Mouse (Mus musculus) retina, postnatal 7 days (tissue): Measurements from ENCODE around the gene Esrrg.
A peak's percentile ranks its signal among the peaks of the same experiment; 100 is the strongest.

Experiments
- DNase-seq: peaks from one replicate; pipeline ENCODE4 v3.0.0-alpha.2; 2012; ENCODE audit warnings: low read depth, low spot score

The Esrrg gene

DNA sequence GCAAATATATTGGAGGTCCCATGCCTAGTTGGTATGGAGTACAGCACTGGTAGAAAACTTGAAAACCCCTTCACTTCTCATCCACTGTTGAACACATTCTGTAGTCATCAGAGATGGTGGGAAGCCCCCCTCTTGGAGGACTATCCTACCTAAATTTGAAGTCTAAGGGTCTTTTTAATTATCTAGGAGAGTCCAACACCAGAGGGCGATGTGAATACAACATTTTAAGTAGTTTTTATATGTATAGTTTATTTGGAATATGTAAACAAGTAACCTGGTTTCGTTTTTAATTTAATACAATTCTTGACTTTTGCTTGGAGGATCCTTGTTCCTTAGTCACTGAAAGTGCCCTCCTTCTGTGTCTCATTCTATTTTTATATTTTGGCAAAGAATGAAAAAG, 372.4 kb downstream of the Esrrg start:
- DNase-seq, result no peak

DNA sequence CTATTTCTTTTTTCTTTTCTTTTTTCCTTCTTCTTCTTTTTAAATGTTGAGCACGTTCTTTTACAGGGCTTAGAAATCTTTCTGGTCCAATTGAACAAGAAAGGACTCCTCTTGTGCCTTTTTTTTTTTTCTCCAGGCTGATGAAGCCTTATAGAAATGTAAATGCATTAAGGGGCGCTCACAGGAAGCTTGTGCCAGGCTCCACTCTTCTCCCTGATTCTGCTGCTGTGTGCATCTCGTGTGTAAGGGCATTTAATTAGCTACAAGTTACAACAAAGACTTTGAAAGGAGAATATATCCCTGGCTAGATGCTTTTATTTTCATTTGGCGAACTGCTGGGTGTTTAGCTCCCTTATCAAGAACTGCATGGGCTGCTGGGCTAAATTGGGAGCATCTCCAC, 374.6 kb downstream of the Esrrg start:
- DNase-seq, result no peak

DNA sequence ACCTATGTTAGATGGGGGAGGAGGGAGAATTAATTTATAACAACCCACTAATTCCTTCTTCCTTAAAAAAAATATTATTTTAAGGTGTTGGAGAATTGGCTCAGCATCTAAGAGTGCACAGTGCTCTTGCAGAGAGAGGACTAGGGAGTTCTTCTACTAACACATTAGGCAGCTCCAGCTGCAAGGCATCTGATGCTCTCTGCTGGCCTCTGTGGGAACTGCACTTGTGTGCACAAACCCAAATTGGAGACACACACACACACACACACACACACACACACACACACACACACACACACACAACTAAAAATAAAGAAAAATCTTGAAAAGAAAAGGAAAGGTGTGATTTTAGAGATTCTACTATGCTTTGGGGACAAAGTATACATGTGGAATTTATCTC, 381.6 kb downstream of the Esrrg start:
- DNase-seq, result no peak

DNA sequence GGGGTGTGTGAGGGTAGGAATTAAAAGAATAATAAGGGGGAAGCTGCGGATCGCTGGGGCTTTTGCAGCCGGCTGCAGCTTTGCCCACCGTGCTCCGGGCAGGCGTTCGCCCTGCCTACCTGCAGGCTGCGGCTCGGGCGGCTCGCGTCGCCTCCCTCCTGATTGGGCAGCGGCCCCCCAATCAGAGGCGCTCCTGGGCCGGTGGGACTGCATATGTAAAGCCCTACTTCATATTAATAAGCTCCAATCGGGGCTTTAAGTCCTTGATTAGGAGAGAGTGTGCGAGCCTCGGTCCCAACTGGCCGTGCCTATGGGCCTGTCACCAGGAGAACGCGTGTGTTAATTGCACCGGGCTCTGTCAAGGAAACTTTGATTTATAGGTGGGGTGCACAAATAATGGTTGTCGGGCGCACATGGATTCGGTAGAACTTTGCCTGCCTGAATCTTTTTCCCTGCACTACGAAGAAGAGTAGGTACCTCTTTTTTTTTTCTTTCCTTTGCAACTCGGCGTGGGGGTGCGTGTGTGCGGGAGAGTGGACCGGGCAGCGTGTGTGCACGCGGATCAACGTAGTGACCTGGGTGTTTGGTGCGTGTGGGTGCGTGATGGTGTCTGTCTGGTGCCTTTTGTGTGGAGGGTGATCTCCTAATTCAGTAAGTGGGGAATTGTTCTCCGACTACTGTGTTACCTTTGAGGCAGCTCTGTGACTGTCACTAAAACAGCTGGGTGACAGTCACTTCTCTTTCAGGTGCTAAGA, 389.2 kb downstream of the Esrrg start:
- DNase-seq, result peak; percentile 74

DNA sequence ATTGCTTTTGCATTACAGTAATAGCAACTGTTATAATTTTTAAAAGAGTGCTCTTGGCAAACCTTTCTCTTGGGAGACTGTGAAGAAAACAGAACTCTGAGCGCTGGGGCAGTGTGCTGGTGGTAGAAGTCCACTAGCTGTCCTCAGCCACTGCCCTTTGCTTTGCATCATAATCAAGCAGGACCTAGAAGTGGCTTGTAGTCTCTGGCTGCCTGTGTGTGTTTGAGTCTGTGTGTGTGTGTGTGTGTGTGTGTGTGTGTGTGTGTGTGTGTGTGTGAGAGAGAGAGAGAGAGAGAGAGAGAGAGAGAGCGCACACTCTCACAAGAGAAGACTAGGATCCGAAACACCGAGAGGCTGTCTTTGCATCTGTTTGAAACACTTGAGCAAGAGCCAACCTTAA, 390.5 kb downstream of the Esrrg start:
- no peak for DNase-seq

DNA sequence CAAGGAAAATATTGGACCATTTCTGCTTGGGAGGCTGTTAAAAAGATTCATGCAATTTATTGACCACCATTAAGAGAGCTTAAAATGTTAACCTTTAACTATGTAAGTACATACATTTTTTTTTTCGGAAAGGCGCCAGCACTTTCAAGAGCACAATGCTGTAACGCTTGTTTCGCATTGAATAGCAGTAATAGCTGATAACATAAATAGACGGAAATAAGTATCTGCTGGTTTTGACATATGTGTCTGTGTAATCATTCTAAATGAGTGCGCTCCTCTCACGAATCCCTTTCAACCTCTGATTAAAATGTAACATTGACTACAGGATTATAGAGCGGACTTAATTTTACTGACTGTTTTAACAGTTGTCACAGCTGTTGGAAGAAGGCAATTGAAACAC, 391.6 kb downstream of the Esrrg start:
- no peak for DNase-seq

DNA sequence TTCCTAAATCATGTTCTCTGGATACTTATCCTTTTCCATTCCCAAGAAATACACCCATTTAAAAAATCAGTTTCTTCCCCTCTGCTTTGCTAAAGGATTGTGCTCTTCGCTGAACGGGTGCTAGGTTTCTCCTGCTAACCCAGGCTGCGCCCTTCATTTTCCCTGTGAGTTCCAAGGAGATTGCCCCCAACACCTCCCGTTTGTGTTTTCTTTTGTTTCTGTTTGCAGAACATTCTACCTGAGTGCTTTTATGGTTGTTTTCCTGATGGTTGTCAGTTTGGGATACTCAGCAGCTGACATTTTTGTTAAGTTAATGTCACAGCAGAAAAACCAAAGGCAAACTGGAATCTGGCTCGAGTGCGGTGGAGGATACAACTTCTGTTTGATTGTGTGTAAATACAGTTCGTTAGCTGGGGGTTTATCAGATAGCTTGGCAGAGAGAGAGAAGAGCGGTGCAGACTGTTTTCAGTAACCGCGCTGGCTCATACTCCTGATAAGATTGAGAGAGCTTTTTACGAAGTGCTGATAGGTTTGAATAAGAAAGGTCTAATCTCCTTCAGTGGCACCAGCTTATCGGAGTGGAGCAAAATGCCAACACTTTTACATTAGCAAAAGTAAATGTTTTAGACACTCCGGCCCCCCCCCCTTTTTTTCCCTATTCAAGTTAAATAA, 398.4 kb downstream of the Esrrg start:
- DNase-seq, result no peak

DNA sequence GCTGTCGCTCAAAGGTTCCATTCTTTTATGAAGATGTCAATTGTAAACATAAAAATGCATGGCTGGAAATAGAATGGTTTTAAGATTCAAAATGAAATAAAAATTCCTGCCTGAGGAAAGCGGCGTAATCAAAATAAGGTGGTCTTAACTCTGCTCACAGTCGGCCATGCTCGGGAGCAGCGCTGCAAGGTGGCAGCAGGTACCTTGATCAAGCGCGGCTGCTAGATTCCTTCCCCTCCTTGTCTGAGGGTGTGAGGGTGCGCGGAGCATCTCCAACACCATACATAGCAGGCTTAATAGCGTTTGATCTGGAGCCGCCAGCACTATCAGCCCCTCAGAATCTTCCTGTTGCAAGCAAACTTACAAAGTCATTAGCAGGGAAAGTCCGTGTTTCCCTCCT, 399.9 kb downstream of the Esrrg start:
- DNase-seq, result no peak

DNA sequence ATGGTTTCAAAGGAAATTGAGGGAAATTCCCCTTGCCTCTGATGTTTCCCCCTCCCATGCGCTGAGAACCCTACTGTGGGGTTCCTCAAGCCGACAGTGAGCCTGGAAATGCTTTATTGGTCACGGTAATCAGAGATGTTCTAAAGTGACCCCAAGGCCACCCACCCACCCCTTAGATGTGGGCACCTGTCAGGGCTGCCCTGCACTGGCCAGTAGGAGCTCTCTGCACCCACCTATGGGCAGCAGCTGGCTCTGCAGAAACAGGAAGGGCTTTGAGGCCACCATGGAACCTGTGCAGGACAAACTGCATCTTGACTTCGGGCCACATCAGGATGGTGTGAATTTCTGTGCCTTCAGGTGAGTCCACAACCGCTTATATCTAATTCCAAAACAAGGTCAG, 401.3 kb downstream of the Esrrg start:
- no peak for DNase-seq

DNA sequence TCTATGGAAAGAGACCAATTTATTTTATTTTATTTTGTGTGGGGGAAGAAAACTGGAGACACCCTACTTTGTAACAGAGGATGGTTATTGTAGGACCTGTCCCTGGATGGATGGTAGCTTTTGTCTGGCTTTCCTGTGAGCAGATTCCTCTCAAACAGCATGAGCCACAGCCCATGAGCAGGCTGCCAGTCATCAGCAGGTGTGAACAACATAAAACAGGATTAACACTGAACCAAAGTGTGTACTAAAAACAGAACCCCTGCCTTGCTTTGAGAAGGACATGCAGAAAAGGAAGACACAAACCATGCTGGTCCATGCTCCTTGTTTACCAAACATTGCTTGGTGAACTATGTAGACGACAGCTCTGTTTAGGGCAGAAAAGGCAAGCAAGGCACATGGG, 402.3 kb downstream of the Esrrg start:
- no peak for DNase-seq

DNA sequence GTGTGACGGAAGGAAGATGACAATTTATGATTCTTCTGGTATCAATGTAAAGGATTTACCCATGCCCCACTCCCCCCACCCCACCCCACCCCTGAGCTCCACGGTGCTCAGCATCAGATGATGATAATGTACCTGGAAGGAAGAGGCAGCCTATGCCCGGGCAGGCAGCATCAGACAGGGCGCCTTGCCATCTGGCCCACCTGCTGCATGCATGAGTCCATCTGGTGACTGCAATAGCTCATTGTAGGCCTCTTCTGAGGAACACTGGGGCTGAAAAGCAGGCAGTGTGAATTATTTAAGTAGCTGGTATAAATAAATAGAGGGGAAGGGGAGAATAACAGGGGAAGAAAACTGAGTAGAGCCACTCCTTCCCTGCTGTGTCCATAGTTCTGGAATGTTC, 405.8 kb downstream of the Esrrg start:
- no peak for DNase-seq

DNA sequence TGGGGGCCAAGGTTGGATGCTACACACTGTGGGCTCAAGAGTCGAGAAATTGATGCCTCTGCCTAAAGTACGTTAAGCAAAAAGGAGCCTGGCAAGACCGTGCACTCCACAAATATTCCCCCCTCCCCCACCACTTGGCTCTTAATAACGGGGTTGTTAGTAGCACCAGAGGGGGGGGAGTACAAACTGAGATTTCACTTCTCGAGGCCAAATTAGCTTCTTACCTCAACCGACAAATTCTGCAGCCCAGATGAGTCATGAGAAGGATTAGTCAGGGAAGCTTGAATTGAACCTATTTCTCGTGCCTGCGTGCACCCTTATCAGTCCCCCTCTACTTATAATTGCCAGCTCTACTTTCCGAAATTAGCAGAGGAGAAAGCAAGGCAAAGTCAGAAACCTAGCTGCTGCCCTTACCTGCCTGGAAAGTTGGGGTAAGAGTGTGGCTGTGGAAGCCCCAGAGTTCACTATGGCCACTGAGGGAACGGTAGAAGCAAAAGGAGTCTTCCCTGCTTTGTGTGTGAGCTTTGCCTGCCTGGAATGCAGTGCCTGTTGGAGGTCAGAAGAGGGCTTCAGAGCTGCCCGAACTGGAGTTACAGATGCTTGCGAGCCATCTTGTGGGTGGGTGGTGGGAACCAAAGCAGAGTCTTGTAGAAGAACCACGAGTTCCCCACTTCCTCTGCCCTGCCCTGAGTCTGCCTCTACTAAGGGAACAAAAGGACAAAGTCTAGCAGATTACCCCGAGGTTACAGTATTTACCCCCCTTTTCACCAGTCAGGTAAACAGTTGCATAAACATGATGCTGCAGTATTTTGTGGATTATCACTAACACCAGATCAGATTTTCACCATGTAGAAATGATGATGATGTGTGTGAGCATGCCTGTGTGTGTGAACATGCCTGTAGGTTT, 409.6 kb downstream of the Esrrg start:
- no peak for DNase-seq

DNA sequence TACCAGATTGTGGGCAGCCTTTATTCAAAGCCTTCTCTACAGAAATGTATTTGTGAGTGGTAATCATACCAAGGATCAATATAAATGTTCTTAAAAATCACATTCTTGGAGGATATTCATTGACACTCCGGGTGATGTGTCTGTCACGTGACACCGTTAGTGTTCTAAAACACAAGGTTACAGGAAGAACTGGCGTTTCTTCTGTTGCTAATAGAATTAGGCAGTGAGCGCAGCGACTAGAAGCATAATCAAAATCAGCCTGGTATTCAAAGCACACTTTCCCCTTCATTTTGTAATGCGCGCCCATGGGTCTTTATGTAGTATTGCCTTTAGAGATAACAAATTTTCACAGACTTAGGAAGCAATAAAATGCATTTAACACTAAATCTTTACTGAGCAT, 420.6 kb downstream of the Esrrg start:
- no peak for DNase-seq

DNA sequence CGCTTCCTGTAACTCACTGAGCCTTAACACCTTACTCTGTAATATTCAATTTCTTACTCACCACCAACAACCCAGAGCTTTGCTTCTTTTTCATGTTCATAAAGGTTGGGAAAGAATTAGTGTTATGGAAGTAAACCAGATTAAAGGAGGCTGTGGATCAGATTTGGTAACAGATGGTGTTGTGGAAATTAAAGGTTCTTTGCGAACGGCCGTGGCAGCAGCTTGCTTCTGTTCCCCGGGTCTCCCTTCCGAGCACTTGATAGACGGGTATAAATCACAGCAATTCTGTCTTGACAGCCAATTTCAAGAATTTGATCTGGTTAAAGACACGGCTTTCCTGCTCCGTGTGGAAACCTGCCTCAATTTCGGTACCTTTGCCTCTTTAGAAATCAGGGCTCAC, 421.5 kb downstream of the Esrrg start:
- peak; percentile 33 for DNase-seq

DNA sequence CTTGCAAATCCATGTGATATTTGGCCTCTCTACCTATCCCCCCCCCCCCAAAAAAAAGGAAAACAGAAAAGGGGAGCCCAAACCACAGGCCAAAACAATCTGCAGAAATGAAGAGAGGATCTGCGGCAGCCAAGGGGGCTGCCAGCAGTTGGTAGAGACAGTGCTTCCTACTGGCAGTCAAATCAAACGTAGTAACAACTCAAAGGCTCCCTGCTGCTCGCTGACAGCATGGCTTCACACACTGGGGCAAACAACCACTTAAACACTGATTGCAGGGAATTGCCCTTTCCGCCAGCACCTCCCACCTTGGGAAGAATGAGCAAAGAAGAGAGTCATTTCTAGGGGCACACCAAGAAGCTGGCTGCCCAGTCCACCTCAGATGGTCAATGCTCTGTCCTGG, 422.7 kb downstream of the Esrrg start:
- DNase-seq, result no peak

DNA sequence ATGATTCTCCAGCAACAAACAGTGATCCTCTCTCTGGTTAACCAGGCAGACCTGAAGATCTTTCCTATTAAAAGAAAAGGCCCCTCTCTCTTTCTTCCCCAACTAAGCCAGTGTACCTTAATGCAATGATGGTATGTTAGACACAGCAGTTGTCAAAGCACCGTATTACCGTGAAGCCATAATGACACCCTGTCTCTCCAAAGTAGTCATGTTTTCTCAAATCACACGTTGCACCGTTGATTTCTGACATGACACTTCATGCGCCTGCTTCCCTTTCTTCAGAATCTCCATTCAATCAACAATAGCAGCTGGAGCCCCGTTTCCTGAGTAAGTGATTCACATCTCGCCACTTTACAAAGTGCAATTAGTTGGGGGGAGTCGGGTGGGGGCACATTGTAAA, 427.4 kb downstream of the Esrrg start:
- no peak for DNase-seq

DNA sequence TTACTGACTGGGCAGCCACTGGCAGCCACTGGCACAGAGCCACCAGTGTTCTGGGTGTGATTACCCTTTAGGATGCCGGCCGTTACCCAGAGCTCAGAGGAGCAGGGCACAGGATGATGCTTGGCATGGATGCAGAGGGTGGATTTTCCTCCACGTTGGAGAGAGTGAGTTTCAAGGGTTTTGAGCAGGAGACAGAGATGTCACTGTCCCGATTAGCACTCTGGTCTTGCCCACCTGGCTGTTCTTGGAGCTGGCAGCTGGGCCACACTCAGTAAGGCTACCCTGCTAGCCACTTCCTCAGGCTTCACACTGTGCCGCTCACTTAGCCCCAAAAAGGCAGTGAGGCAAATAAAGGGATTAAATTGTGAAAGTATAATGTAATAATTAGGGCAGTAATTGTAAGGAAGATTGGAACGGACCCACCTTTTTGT, 438.1 kb downstream of the Esrrg start:
- DNase-seq, result no peak

DNA sequence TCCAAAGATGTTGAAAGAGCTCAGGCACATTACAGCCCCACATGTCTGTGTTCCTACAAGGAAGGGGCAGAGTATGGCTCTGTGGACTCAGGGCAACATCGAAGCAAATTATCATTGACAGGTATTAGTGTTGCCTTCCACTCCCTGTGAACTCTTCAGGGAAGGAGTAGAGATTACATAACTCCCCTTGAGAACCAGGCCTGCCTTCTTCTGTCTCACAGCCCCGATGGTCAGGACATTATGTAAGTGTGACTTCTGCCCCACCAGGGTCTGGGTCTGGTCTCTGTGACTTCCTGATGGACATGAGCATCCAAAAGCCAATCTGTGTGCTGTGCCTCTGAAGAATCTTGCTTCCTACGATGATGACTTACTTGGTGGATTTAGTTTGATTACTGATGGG, 438.6 kb downstream of the Esrrg start:
- DNase-seq, result no peak

DNA sequence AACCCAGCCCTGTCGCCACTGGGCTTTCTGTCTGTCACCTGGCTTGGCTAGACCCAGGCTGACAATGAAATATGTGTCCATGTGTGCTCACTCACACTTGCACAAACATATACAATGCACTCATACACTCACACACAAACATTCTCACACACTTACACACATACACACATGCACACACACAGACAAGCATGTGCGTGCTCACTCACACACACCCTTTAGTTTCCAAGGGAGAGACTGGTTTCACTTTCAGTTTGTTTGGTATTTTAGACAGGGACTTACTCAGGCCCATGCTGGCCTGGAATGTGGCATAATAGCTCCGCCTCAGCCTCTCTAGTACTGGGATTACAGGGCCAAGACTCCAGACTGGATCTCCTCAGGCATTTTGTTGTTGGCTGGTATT, 447.3 kb downstream of the Esrrg start:
- DNase-seq, result no peak

DNA sequence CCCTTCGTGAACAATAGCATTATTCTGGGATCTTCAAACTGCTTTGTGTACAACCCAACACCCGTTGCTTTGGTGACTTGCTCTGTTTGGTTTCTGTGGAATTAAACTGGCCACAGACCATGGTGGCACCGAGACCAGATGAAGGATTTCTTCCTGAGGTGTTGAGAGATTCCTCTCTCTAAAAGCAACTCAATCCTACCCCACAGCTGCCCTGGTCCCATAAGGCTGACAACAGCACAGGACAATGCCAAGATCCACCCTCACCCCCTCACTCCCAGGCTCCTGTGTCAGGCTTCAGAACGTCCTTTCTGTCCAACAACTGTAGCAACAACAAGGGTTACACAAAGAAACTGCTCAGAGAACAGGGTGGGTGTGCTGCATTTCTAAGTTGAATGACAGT, 449.3 kb downstream of the Esrrg start:
- DNase-seq, result no peak

DNA sequence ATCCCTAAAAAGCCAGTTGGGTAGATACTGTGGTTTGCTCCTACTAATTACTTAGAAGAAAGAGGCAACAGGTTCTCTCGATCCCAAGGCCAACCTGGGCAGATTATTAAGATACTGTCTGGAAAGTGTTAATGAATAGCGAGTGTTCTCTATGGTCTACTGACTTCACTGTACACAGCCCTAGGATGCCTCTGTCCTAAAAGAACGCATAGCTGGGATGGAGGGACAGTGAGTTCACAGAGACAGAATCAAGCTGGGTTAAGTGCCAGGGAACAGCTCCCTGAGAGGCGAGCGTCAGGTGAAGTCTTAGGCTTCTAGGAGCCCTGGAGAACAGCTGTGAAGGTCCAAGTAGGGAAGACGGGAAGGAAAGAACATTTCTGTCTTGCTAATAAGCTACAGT, 450.4 kb downstream of the Esrrg start:
- DNase-seq, result no peak

DNA sequence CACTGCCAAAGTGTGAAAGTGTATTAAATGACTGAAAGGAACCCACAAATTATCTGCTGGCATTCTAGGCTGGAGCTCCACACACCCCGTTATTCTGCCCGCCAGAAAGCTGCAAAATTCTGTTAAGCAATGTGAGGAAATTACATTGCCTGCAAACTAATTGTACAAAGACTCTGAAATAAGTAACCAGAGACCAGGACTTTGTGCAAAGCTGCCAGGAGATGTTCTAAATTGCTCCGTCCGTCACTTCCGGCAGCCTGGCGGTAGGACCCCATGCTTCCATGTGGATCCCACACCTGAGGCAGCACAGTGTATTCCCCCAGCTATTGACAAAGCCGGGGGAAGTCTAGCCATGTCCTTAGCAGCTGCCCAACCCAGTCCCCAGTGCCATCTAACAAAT, 451.9 kb downstream of the Esrrg start:
- DNase-seq, result no peak

DNA sequence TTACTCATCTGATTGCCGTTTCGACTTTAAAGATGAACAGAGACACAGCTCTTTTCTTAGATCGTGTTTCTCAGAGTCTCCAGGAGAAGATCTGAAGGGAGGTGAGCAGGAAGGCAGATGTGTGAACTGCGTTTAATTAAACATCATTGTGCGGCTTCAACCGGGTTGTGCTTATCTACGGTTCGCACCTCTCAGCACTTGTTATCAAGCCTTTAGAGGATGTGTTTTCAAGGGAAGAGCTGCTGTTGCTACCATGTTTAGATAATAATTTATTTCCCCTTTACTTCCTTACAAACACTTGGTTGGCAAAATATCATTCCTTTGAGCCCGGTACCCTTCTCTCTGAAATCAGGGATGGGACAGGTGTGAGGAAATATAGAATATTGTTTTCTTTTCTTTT, 460.2 kb downstream of the Esrrg start:
- DNase-seq, result no peak
